Mouse (Mus musculus) embryonic fibroblast, embryonic 13.5 days (primary cell): ENCODE measurements around the gene Slc1a5. TPM values are rescaled to one million over a fixed set of nuclear protein-coding genes. Genes with fewer than 3 reads are reported as not detected.

ENCODE experiments used
- H3K27ac ChIP-seq: 2 replicates; pipeline ENCODE4 v1.5.1; 2012; ENCODE audit warnings: low read length, control low read depth, inconsistent platforms; ENCODE audit not compliant: insufficient read depth
- H3K4me1 ChIP-seq: 2 replicates; pipeline ENCODE4 v1.6.1; 2011; ENCODE audit warnings: low read length; ENCODE audit not compliant: control insufficient read depth, insufficient read depth
- H3K4me3 ChIP-seq: 2 replicates; pipeline ENCODE4 v1.5.1; 2011; ENCODE audit warnings: mild to moderate bottlenecking, control low read depth, low read length; ENCODE audit not compliant: insufficient read depth
- CTCF ChIP-seq: IDR thresholded peaks from 2 replicates; pipeline ENCODE4 v1.5.1; 2011; ENCODE audit warnings: mild to moderate bottlenecking, control low read depth, low read length, moderate library complexity, borderline replicate concordance; ENCODE audit not compliant: insufficient read depth
- POLR2A ChIP-seq: IDR thresholded peaks from 2 replicates; pipeline ENCODE4 v1.6.1; 2011; ENCODE audit warnings: low read depth, mild to moderate bottlenecking, control low read depth, low read length, moderate library complexity
- polyA plus RNA-seq: library from polyadenylated mRNA; stranded (reverse); fragments of >200 nt; gene quantifications from 2 replicates; pipeline ENCODE4 v1.2.4, GENCODE M21; 2011; ENCODE audit warnings: low read depth; ENCODE audit not compliant: missing spikeins, insufficient read length

Gene Slc1a5
- polyA plus RNA-seq, 1 experiment, result 74.5 TPM

GRCm38 (mm10) chr7:16817693-16818092 lies 36.6 kb downstream of the Slc1a5 start:
- H3K27ac ChIP-seq, result no peak overlapping the region
- peaks cover 7% of the 10 kb centered on the region; the same call in 1 of the 2 replicates for H3K4me1 ChIP-seq
- TF ChIP-seq POLR2A, result no peak
- no peak for TF ChIP-seq CTCF
- peak overlapping the region; percentile 63 for H3K4me3 ChIP-seq

- H3K27ac ChIP-seq, result no peak overlapping the region
- H3K4me1 ChIP-seq, result peaks cover 7% of the 10 kb centered on the region; the same call in 1 of the 2 replicates
- no peak overlapping the region for H3K4me3 ChIP-seq
- TF ChIP-seq CTCF, result no peak
- no peak for TF ChIP-seq POLR2A
These were observed 38.7 kb downstream of the Slc1a5 start for GRCm38 (mm10) chr7:16819794-16820193.

- TF ChIP-seq CTCF (no peak), POLR2A (no peak)
- no peak overlapping the region for H3K4me3 ChIP-seq
- peaks cover 7% of the 10 kb centered on the region; the same call in 1 of the 2 replicates for H3K4me1 ChIP-seq
- no peak overlapping the region for H3K27ac ChIP-seq
These were observed 39.2 kb downstream of the Slc1a5 start for GRCm38 (mm10) chr7:16820271-16820763.

GRCm38 (mm10) chr7:16821091-16821490 lies 40.0 kb downstream of the Slc1a5 start:
- H3K4me1 ChIP-seq, result peaks cover 7% of the 10 kb centered on the region; the same call in 1 of the 2 replicates
- TF ChIP-seq POLR2A (no peak), CTCF (no peak)
- no peak overlapping the region for H3K27ac ChIP-seq
- H3K4me3 ChIP-seq, result no peak overlapping the region

- TF ChIP-seq CTCF (no peak), POLR2A (no peak)
- Histone ChIP-seq H3K4me1 (peaks cover 7% of the 10 kb centered on the region; the same call in 1 of the 2 replicates), H3K4me3 (no peak overlapping the region), H3K27ac (no peak overlapping the region)
These were observed 40.5 kb downstream of the Slc1a5 start for GRCm38 (mm10) chr7:16821669-16822101.

GRCm38 (mm10) chr7:16823734-16824133 lies 42.6 kb downstream of the Slc1a5 start:
- TF ChIP-seq CTCF, result no peak
- TF ChIP-seq POLR2A, result no peak

GRCm38 (mm10) chr7:16825785-16826184 lies 44.6 kb downstream of the Slc1a5 start:
- Histone ChIP-seq H3K4me3 (no peak overlapping the region), H3K27ac (no peak overlapping the region), H3K4me1 (no peaks in the 10 kb centered on the region)
- TF ChIP-seq CTCF, result no peak
- TF ChIP-seq POLR2A, result no peak

More at GRCm38 (mm10) chr7:16823734-16824133, 42.6 kb downstream of the Slc1a5 start:
- no peaks in the 10 kb centered on the region for H3K4me1 ChIP-seq
- H3K27ac ChIP-seq, result no peak overlapping the region
- H3K4me3 ChIP-seq, result no peak overlapping the region

GRCm38 (mm10) chr7:16826571-16826970 lies 45.4 kb downstream of the Slc1a5 start:
- H3K4me3 ChIP-seq, result no peak overlapping the region
- TF ChIP-seq CTCF, result no peak
- no peak for TF ChIP-seq POLR2A
- no peak overlapping the region for H3K27ac ChIP-seq
- no peaks in the 10 kb centered on the region for H3K4me1 ChIP-seq

GRCm38 (mm10) chr7:16827274-16827673 lies 46.1 kb downstream of the Slc1a5 start:
- Histone ChIP-seq H3K27ac (no peak overlapping the region), H3K4me1 (no peaks in the 10 kb centered on the region), H3K4me3 (no peak overlapping the region)
- TF ChIP-seq CTCF (no peak), POLR2A (no peak)

- no peak for TF ChIP-seq CTCF
- no peak for TF ChIP-seq POLR2A
- no peaks in the 10 kb centered on the region for H3K4me1 ChIP-seq
- no peak overlapping the region for H3K4me3 ChIP-seq
- H3K27ac ChIP-seq, result no peak overlapping the region
These were observed 49.3 kb downstream of the Slc1a5 start for GRCm38 (mm10) chr7:16830449-16830848.

GRCm38 (mm10) chr7:16837916-16838803 lies 57.0 kb downstream of the Slc1a5 start:
- H3K4me3 ChIP-seq, result no peak overlapping the region
- H3K27ac ChIP-seq, result no peak overlapping the region
- H3K4me1 ChIP-seq, result peaks cover 2% of the 10 kb centered on the region; the same call in 1 of the 2 replicates
- TF ChIP-seq CTCF, result no peak
- TF ChIP-seq POLR2A, result no peak
